Mouse (Mus musculus): Measurements from ENCODE around the gene Rap1gds1.

Rap1gds1 gene

GRCm38 (mm10) chr3:138877741-138878140, 197.3 kb downstream of the Rap1gds1 start:
- no peak for DNase-seq (ENCODE audit: low spot score in 2 of 2)

GRCm38 (mm10) chr3:138876931-138877361, 198.1 kb downstream of the Rap1gds1 start:
- no peak for DNase-seq (ENCODE audit: low spot score in 2 of 2)

- DNase-seq (ENCODE audit: low spot score in 2 of 2): no peak
Measured at GRCm38 (mm10) chr3:138876418-138876817, 198.6 kb downstream of the Rap1gds1 start.

GRCm38 (mm10) chr3:138875936-138876335, 199.1 kb downstream of the Rap1gds1 start:
- no peak for DNase-seq (ENCODE audit: low spot score in 2 of 2)
